Mouse (Mus musculus) adrenal gland, adult 18-20 months (tissue): ENCODE measurements around the gene Slc8a3. TPM values are rescaled to one million over a fixed set of nuclear protein-coding genes. Genes with fewer than 3 reads are reported as not detected.

ENCODE experiments used
- DNase-seq, 2 experiments: peaks; one replicate each; pipeline ENCODE4 v3.0.0; 2021 to 2022; ENCODE audit warnings: low spot score in 2 of 2
- total RNA-seq, 2 experiments: library from RNA; stranded (reverse); gene quantifications; 1 replicate in 1 of 2; 2 replicates in 1 of 2; pipeline ENCODE4 v1.2.3; 2021

Slc8a3 gene
- total RNA-seq, 2 experiments from 2014 or later: 0.83 to 0.93 TPM

GRCm38 (mm10) chr12:81186081-81186480 lies 146.9 kb downstream of the Slc8a3 start:
- no peak for DNase-seq

- DNase-seq: no peak
Observed at GRCm38 (mm10) chr12:81184967-81185366, 148.0 kb downstream of the Slc8a3 start.

- DNase-seq: peak; percentile 74 to 78
Observed at GRCm38 (mm10) chr12:81182073-81182472, 150.9 kb downstream of the Slc8a3 start.

GRCm38 (mm10) chr12:81175252-81175651 lies 157.7 kb downstream of the Slc8a3 start:
- DNase-seq: no peak

- peak in 1 of 2 experiments; percentile 55 for DNase-seq
Observed at GRCm38 (mm10) chr12:81173893-81174292, 159.1 kb downstream of the Slc8a3 start.

GRCm38 (mm10) chr12:81173011-81173410 lies 160.0 kb downstream of the Slc8a3 start:
- no peak for DNase-seq

GRCm38 (mm10) chr12:81170076-81170475 lies 162.9 kb downstream of the Slc8a3 start:
- no peak for DNase-seq

GRCm38 (mm10) chr12:81168494-81168893 lies 164.5 kb downstream of the Slc8a3 start:
- no peak for DNase-seq

GRCm38 (mm10) chr12:81168031-81168430 lies 164.9 kb downstream of the Slc8a3 start:
- DNase-seq: no peak

GRCm38 (mm10) chr12:81167142-81167541 lies 165.8 kb downstream of the Slc8a3 start:
- DNase-seq: no peak

GRCm38 (mm10) chr12:81166615-81167014 lies 166.4 kb downstream of the Slc8a3 start:
- no peak for DNase-seq

GRCm38 (mm10) chr12:81166092-81166491 lies 166.9 kb downstream of the Slc8a3 start:
- no peak for DNase-seq

GRCm38 (mm10) chr12:81163566-81163965 lies 169.4 kb downstream of the Slc8a3 start:
- DNase-seq: no peak

GRCm38 (mm10) chr12:81163131-81163530 lies 169.8 kb downstream of the Slc8a3 start:
- no peak for DNase-seq

GRCm38 (mm10) chr12:81161282-81161681 lies 171.7 kb downstream of the Slc8a3 start:
- no peak for DNase-seq

- peak; percentile 60 to 70 for DNase-seq
Observed at GRCm38 (mm10) chr12:81160831-81161230, 172.1 kb downstream of the Slc8a3 start.

GRCm38 (mm10) chr12:81160425-81160824 lies 172.6 kb downstream of the Slc8a3 start:
- no peak for DNase-seq

GRCm38 (mm10) chr12:81159947-81160346 lies 173.0 kb downstream of the Slc8a3 start:
- no peak for DNase-seq

GRCm38 (mm10) chr12:81156841-81157240 lies 176.1 kb downstream of the Slc8a3 start:
- no peak for DNase-seq

GRCm38 (mm10) chr12:81155675-81156074 lies 177.3 kb downstream of the Slc8a3 start:
- DNase-seq: no peak

GRCm38 (mm10) chr12:81152082-81152481 lies 180.9 kb downstream of the Slc8a3 start:
- no peak for DNase-seq

- DNase-seq: no peak
Observed at GRCm38 (mm10) chr12:81150917-81151316, 182.1 kb downstream of the Slc8a3 start.

- no peak for DNase-seq
Observed at GRCm38 (mm10) chr12:81147956-81148355, 185.0 kb downstream of the Slc8a3 start.
